9 mouse cellular contexts compared by ENCODE assay signal in the genomic region with DNA sequence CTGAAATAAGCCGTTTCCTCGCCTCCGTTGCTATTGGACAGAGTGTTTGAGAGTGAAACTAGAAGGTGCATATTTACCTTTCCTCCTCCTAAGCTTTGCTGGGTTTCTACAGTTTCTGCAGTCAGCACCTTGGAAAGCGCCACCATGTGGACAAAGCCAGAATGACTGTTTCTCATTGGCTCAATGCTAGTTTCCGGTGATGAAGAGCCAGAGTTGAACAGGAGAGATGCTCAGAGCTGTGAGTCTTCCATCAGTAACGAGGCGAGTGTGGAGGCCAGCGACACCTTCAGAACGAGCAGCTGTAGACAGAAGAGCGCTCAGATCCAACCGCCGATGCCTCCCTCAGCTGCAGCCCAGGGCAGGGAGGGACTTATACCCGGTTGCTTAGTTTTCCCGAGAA. TPM values are rescaled to one million over a fixed set of nuclear protein-coding genes. Genes with fewer than 3 reads are reported as not detected.
DNase-seq lines count a peak whose midpoint lies in the region; ATAC-seq lines count a peak whose summit lies in the region.
"Had no signal": no experiment of that assay in that cellular context is flagged by ENCODE, and none has a peak within 500 bp of the region (broad histone marks: within the 10 kb centered on the region; RNA-seq: fewer than 3 reads in every experiment).

No protein-coding gene starts in this region.

- H3K4me3 ChIP-seq in intestine, embryonic 14.5 days (ENCODE audit: low read depth, low read length) = no peak overlapping the region
- no peak overlapping the region for H3K4me3 ChIP-seq in intestine, embryonic 16.5 days (ENCODE audit: low read length)
- H3K4me3 ChIP-seq in midbrain, embryonic 12.5 days = no peak overlapping the region
- H3K4me3 ChIP-seq: lung, embryonic 15.5 days had no signal

- H3K9me3 ChIP-seq in intestine, embryonic 14.5 days (ENCODE audit: control insufficient read depth, low read length) = no peaks in the 10 kb centered on the region
- no peaks in the 10 kb centered on the region for H3K9me3 ChIP-seq in intestine, embryonic 16.5 days (ENCODE audit: control insufficient read depth, low read length)
- no peaks in the 10 kb centered on the region for H3K9me3 ChIP-seq in midbrain, embryonic 12.5 days
- H3K9me3 ChIP-seq: lung, embryonic 15.5 days had no signal

- H3K36me3 ChIP-seq in intestine, embryonic 14.5 days (ENCODE audit: control insufficient read depth, insufficient read depth, low read length) = no peaks in the 10 kb centered on the region
- H3K36me3 ChIP-seq in intestine, embryonic 16.5 days (ENCODE audit: control insufficient read depth, insufficient read depth, low read length) = no peaks in the 10 kb centered on the region
- H3K36me3 ChIP-seq in midbrain, embryonic 12.5 days = no peaks in the 10 kb centered on the region
- H3K36me3 ChIP-seq: lung, embryonic 15.5 days had no signal

- H3K27ac ChIP-seq in intestine, embryonic 14.5 days (ENCODE audit: low read depth) = no peak overlapping the region
- H3K27ac ChIP-seq in intestine, embryonic 16.5 days (ENCODE audit: low read length) = no peak overlapping the region
- H3K27ac ChIP-seq in midbrain, embryonic 12.5 days (replicated peaks) = no peak overlapping the region
- H3K27ac ChIP-seq: lung, embryonic 15.5 days had no signal

- peak; percentile 82 for DNase-seq in intestine, embryonic 14.5 days (ENCODE audit: low spot score)
- peak; percentile 80 for DNase-seq in R1 (ENCODE audit: low read depth, low spot score)
- DNase-seq in thymus, postnatal 14 days = peak; percentile 50
- DNase-seq in heart, adult 9 months (ENCODE audit: low spot score in 2 of 2) = no peak

- H3K4me1 ChIP-seq in intestine, embryonic 14.5 days (replicated peaks; ENCODE audit: control insufficient read depth, insufficient read depth, low read length) = no peaks in the 10 kb centered on the region; the same call in 1 of the 2 replicates
- H3K4me1 ChIP-seq in intestine, embryonic 16.5 days (ENCODE audit: control insufficient read depth, insufficient read depth, low read length) = peaks cover 7% of the 10 kb centered on the region; the same call in 1 of the 2 replicates
- peaks cover 7% of the 10 kb centered on the region for H3K4me1 ChIP-seq in midbrain, embryonic 12.5 days
- H3K4me1 ChIP-seq: lung, embryonic 15.5 days had no signal

- no peak overlapping the region for H3K4me2 ChIP-seq in intestine, embryonic 14.5 days (ENCODE audit: low read length)
- H3K4me2 ChIP-seq in intestine, embryonic 16.5 days (ENCODE audit: low read depth, low read length) = no peak overlapping the region
- H3K4me2 ChIP-seq in midbrain, embryonic 12.5 days (replicated peaks) = 0 out of 2 replicates have a peak overlapping the region, but pooled peaks have one; percentile 14
- H3K4me2 ChIP-seq: lung, embryonic 15.5 days had no signal

- no peaks in the 10 kb centered on the region for H3K27me3 ChIP-seq in intestine, embryonic 14.5 days (replicated peaks; ENCODE audit: control insufficient read depth, insufficient read depth, low read length)
- H3K27me3 ChIP-seq in intestine, embryonic 16.5 days (replicated peaks; ENCODE audit: control insufficient read depth, insufficient read depth, low read length) = no peaks in the 10 kb centered on the region
- H3K27me3 ChIP-seq in midbrain, embryonic 12.5 days = peaks cover 12% of the 10 kb centered on the region; the same call in 1 of the 2 replicates
- H3K27me3 ChIP-seq: lung, embryonic 15.5 days had no signal

- no peak overlapping the region for H3K9ac ChIP-seq in intestine, embryonic 14.5 days (ENCODE audit: low read length)
- no peak overlapping the region for H3K9ac ChIP-seq in intestine, embryonic 16.5 days (ENCODE audit: low read depth, low read length)
- H3K9ac ChIP-seq in midbrain, embryonic 12.5 days (replicated peaks) = no peak overlapping the region
- H3K9ac ChIP-seq: lung, embryonic 15.5 days had no signal

- 51% methylated on average over 14 of the region's 14 CpGs for whole genome bisulfite sequencing in intestine, embryonic 14.5 days
- WGBS in intestine, embryonic 16.5 days = 53% methylated on average over 14 of the region's 14 CpGs
- WGBS in midbrain, embryonic 12.5 days = 50% methylated on average over 14 of the region's 14 CpGs

- ATAC-seq in intestine, embryonic 14.5 days (replicated peaks; ENCODE audit: low FRiP score, low TSS enrichment, low read depth) = no peak
- no peak for ATAC-seq in intestine, embryonic 16.5 days
- ATAC-seq in CD4-positive, CD25-positive, alpha-beta regulatory T cell, adult 4 months = peak; percentile 45
- ATAC-seq in granulocyte monocyte progenitor cell, adult 5-6 weeks (replicated peaks; ENCODE audit: poor library complexity, severe bottlenecking) = peak; percentile 40
- ATAC-seq in midbrain, embryonic 12.5 days (ENCODE audit: low FRiP score, low read depth) = no peak

RNA-seq across cellular contexts. Expression of gene Stra6l, which starts 4.1 kb away (rescaled TPM):
- 6.9 and 8.7 TPM in 2 replicates for polyA plus RNA-seq in intestine, embryonic 14.5 days (2014; fragmentation: Nextera tagmentation; extraction: Ambion mirVana)
- 9.7 and 13.3 TPM in 2 replicates for polyA plus RNA-seq in intestine, embryonic 16.5 days (2015; fragmentation: Nextera tagmentation; extraction: Ambion mirVana)
- under 1 TPM in 1 of 2 experiments, not detected in 1; 0.27 TPM for polyA plus RNA-seq in CD4-positive, CD25-positive, alpha-beta regulatory T cell, adult 4 months (2017; shearing (Covaris generic))
- total RNA-seq in granulocyte monocyte progenitor cell, adult 5-6 weeks (2014; fragmentation: Nextera tagmentation) = 0.69 TPM in 1 of 2 replicates, not detected in the other
- 0.09 and 0.10 TPM in 2 replicates for total RNA-seq in granulocyte monocyte progenitor cell, adult 5-6 weeks (2017)
- 0.81 and 1.3 TPM in 2 replicates for polyA plus RNA-seq in midbrain, embryonic 12.5 days (2016; fragmentation: Nextera tagmentation; extraction: Ambion mirVana)
- polyA plus RNA-seq: lung, embryonic 15.5 days had no signal

RNA-seq across cellular contexts. Expression of gene Igfbpl1, which starts 17.6 kb away (rescaled TPM):
- 0.67 and 1.3 TPM in 2 replicates for polyA plus RNA-seq in intestine, embryonic 14.5 days (2014; fragmentation: Nextera tagmentation; extraction: Ambion mirVana)
- 0.24 and 0.34 TPM in 2 replicates for polyA plus RNA-seq in intestine, embryonic 16.5 days (2015; fragmentation: Nextera tagmentation; extraction: Ambion mirVana)
- not detected for polyA plus RNA-seq in CD4-positive, CD25-positive, alpha-beta regulatory T cell, adult 4 months (2017; shearing (Covaris generic))
- total RNA-seq in granulocyte monocyte progenitor cell, adult 5-6 weeks (2014; fragmentation: Nextera tagmentation) = not detected in 2 replicates
- not detected in 2 replicates for total RNA-seq in granulocyte monocyte progenitor cell, adult 5-6 weeks (2017)
- 63.3 and 69.5 TPM in 2 replicates for polyA plus RNA-seq in midbrain, embryonic 12.5 days (2016; fragmentation: Nextera tagmentation; extraction: Ambion mirVana)

RNA-seq across cellular contexts. Expression of gene Aldh1b1, which starts 45.5 kb away (rescaled TPM):
- 96.9 and 115 TPM in 2 replicates for polyA plus RNA-seq in intestine, embryonic 14.5 days (2014; fragmentation: Nextera tagmentation; extraction: Ambion mirVana)
- 638 and 702 TPM in 2 replicates for polyA plus RNA-seq in intestine, embryonic 16.5 days (2015; fragmentation: Nextera tagmentation; extraction: Ambion mirVana)
- polyA plus RNA-seq in CD4-positive, CD25-positive, alpha-beta regulatory T cell, adult 4 months (2017; shearing (Covaris generic)) = 10 to 100 TPM in 1 of 2 experiments, 1 to 10 TPM in 1; 4.3 to 10.2 TPM
- 15.1 and 16.2 TPM in 2 replicates for total RNA-seq in granulocyte monocyte progenitor cell, adult 5-6 weeks (2014; fragmentation: Nextera tagmentation)
- total RNA-seq in granulocyte monocyte progenitor cell, adult 5-6 weeks (2017) = 45.3 and 54.8 TPM in 2 replicates
- 8.6 and 9.0 TPM in 2 replicates for polyA plus RNA-seq in midbrain, embryonic 12.5 days (2016; fragmentation: Nextera tagmentation; extraction: Ambion mirVana)

RNA-seq across cellular contexts. Expression of gene Ccdc180, which starts 45.7 kb away (rescaled TPM):
- 0.04 TPM in 1 of 2 replicates, not detected in the other for polyA plus RNA-seq in intestine, embryonic 14.5 days (2014; fragmentation: Nextera tagmentation; extraction: Ambion mirVana)
- 0.15 and 0.16 TPM in 2 replicates for polyA plus RNA-seq in intestine, embryonic 16.5 days (2015; fragmentation: Nextera tagmentation; extraction: Ambion mirVana)
- under 1 TPM; 0.13 to 0.16 TPM for polyA plus RNA-seq in CD4-positive, CD25-positive, alpha-beta regulatory T cell, adult 4 months (2017; shearing (Covaris generic))
- 0.32 and 1.4 TPM in 2 replicates for total RNA-seq in granulocyte monocyte progenitor cell, adult 5-6 weeks (2014; fragmentation: Nextera tagmentation)
- 0.17 and 0.31 TPM in 2 replicates for total RNA-seq in granulocyte monocyte progenitor cell, adult 5-6 weeks (2017)
- 0.05 TPM in 1 of 2 replicates, not detected in the other for polyA plus RNA-seq in midbrain, embryonic 12.5 days (2016; fragmentation: Nextera tagmentation; extraction: Ambion mirVana)

Comparison
In these comparisons a context has a peak if more than half of its experiments do, and no peak if none do; other contexts are left out.
1. ATAC-seq: peak in CD4-positive, CD25-positive, alpha-beta regulatory T cell, adult 4 months (single experiment) and granulocyte monocyte progenitor cell, adult 5-6 weeks (single experiment); none in intestine, embryonic 14.5 days (single experiment), intestine, embryonic 16.5 days (single experiment) and midbrain, embryonic 12.5 days (single experiment).
2. DNase-seq: peak in intestine, embryonic 14.5 days (single experiment), R1 (single experiment) and thymus, postnatal 14 days (single experiment); none in heart, adult 9 months (0 of 2).
3. RNA of gene Igfbpl1, which starts 17.6 kb away (polyA plus RNA-seq): 63.3 to 69.5 TPM in midbrain, embryonic 12.5 days; 0.67 to 1.3 TPM in intestine, embryonic 14.5 days, 0.24 to 0.34 TPM in intestine, embryonic 16.5 days and not detected in CD4-positive, CD25-positive, alpha-beta regulatory T cell, adult 4 months; every median in the first group is over 10 times any median in the second.